Mouse (Mus musculus) frontal cortex, postnatal 36 days (tissue): ENCODE data around the gene Ankrd22.

Experiments used
- DNase-seq, 2 experiments: peaks; one replicate each; pipeline ENCODE4 v3.0.0; 2022; ENCODE audit warnings: low spot score in 2 of 2

Ankrd22 gene

DNA sequence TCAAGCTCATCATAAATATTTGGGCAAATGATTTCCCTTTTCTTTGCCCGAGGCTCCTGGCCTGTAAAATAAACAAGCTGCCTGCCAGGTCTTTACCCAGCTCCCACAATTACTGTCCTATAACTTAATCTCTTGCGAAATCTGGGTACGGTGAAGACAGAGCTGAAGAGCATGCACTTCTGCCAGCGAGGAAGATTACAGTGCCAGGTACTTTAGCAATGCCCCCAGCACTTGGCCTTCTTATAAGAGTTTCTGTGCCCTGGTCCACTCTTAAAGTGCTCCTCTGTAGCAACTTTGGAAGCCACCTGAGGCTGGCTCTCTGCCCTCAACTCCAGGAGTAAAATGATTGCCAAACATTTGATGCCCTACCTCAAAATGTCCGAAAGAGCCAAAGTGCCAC is 70.5 kb downstream of the Ankrd22 start:
- DNase-seq = no peak

DNA sequence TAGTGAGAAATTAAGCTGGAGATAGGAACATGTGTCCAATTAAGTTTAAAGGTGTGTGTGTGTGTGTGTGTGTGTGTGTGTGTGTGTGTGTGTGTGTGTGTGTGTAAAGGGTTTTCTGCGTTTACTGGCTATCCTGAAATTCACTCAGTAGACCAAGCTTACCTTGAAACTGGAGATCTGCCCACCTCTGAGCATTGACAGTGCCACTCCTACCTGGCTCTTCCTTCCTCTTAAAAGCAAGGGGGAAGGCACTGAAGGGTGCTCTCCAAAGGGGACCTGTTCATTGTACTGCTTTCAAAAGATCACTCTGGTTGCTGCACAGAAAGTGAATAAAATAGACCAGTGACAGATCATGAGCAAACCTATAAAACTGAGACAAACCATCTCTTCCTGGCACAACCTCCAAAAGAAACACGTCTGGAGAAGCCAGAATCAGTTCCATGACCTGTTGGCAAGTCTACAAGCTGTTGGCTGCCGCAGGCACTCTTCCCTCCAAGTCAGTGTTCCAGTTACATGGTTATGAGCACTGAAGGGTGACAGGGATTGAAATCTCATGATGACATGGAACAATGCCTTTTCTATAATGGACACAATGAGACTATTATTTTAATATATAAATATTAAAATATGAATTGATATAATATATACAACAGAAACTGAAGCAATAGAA is 76.7 kb downstream of the Ankrd22 start:
- DNase-seq = no peak

DNA sequence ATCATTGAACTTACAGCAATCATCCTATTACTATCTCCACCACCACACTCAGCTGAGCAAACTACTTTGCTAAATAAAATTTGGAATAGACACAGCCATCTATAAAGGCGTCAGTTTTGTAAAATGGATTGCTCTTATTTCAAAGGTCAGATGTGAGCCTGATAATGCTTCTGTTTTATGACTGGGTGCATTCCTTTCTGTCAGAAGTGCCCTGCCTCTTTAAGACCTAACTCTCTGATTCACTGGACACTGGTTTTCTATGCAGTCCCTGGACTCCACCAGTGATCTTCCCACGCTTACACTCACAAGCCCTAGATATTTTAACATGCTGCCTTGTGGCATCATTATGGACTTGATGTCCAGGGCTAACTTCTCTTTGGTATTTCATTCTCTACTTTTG is 87.7 kb downstream of the Ankrd22 start:
- DNase-seq = no peak

DNA sequence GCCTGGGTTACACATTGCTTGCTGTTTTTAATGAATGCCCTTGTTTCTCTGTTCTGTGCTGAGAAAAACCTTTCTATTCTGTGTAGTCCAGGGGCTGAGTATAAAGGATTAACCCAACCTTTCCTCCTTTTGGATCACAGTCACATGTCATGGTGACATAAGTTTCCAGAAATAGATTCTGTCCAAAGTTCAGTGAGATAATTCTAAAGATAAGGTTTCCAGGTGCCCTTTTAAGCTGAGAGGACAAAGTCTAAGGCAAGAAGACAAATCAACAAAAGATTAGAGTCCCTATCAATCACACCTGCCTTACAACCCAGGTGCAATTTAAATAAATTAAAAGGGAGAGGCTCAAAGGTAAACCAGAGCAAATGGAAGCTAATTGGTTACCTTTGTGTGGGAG is 91.6 kb downstream of the Ankrd22 start:
- DNase-seq = no peak
